Mouse (Mus musculus): ENCODE measurements at regions not wholly inside any gene's neighbourhood (a gene's known extent, or its start where the extent isn't known, plus 50 kb on each side); places are given as distances from the start of the nearest gene placed in this dataset.

GRCm38 (mm10) chr9:49989464-49990271 is 190.9 kb upstream of the Ncam1 start:
- no peak overlapping the region for H3K4me3 ChIP-seq (replicated peaks in 1 of 3; ENCODE audit: low read depth in 2 of 3, low read length in 2 of 3, poor library complexity in 1 of 3)
- TF ChIP-seq BHLHE40 (IDR thresholded peaks at IDR 0.05; ENCODE audit: low read depth, low read length) (no peak), IRF4 (IDR thresholded peaks at IDR 0.05; ENCODE audit: low read depth, low read length) (no peak), E2F4 (IDR thresholded peaks at IDR 0.05; ENCODE audit: insufficient replicate concordance, low read depth, low read length) (no peak), EP300 (IDR thresholded peaks at IDR 0.05; ENCODE audit: low read length) (no peak), RCOR1 (conservative IDR thresholded peaks at IDR 0.05; ENCODE audit: low read depth, low read length) (no peak), ZC3H11A (IDR thresholded peaks at IDR 0.05; ENCODE audit: low read depth, low read length) (no peak), TCF12 (IDR thresholded peaks at IDR 0.05; ENCODE audit: low read depth, low read length) (no peak), MXI1 (IDR thresholded peaks at IDR 0.05; ENCODE audit: low read depth, low read length) (no peak)
- H3K27ac ChIP-seq (ENCODE audit: insufficient read depth, low read depth): no peak overlapping the region
- no peaks in the 10 kb centered on the region for H3K79me2 ChIP-seq (replicated peaks; ENCODE audit: control insufficient read depth, extremely low read depth, insufficient read depth, poor library complexity, severe bottlenecking)
- no peaks in the 10 kb centered on the region for H3K27me3 ChIP-seq (replicated peaks)
- in situ Hi-C loops (cut with MboI; ENCODE audit: low pct_ligation_motif_present, low pct_unique_long_range_greater_than_20kb, low sequenced_read_pairs): no loop called here
- no peaks in the 10 kb centered on the region for H3K4me1 ChIP-seq (ENCODE audit: control insufficient read depth in 1 of 2, insufficient read depth in 2 of 2)
- H3K4me2 ChIP-seq (ENCODE audit: insufficient read depth, low read depth, poor library complexity, severe bottlenecking): no peak overlapping the region
- H3K36me3 ChIP-seq (replicated peaks in 1 of 2; ENCODE audit: control insufficient read depth in 1 of 2, insufficient read depth in 1 of 2, low read length in 1 of 2): no peaks in the 10 kb centered on the region
- dilution Hi-C loops (cut with MboI; ENCODE audit: extremely low pct_ligation_motif_present, extremely low pct_unique_long_range_greater_than_20kb, low sequenced_read_pairs): no loop called here
- H3K9ac ChIP-seq (ENCODE audit: insufficient read depth, low read depth): no peak overlapping the region
- no peaks in the 10 kb centered on the region for H3K9me3 ChIP-seq (replicated peaks; ENCODE audit: low read length)
- DNase-seq (ENCODE audit: extremely low read depth): no peak

GRCm38 (mm10) chr9:49988064-49988463 is 189.3 kb upstream of the Ncam1 start:
- Histone ChIP-seq H3K4me2 (ENCODE audit: insufficient read depth, low read depth, poor library complexity, severe bottlenecking) (no peak overlapping the region), H3K9me3 (replicated peaks; ENCODE audit: low read length) (no peaks in the 10 kb centered on the region), H3K27ac (ENCODE audit: insufficient read depth, low read depth) (no peak overlapping the region), H3K4me3 (replicated peaks in 1 of 3; ENCODE audit: low read depth in 2 of 3, low read length in 2 of 3, poor library complexity in 1 of 3) (no peak overlapping the region), H3K79me2 (replicated peaks; ENCODE audit: control insufficient read depth, extremely low read depth, insufficient read depth, poor library complexity, severe bottlenecking) (no peaks in the 10 kb centered on the region), H3K4me1 (ENCODE audit: control insufficient read depth in 1 of 2, insufficient read depth in 2 of 2) (no peaks in the 10 kb centered on the region), H3K9ac (ENCODE audit: insufficient read depth, low read depth) (no peak overlapping the region), H3K36me3 (replicated peaks in 1 of 2; ENCODE audit: control insufficient read depth in 1 of 2, insufficient read depth in 1 of 2, low read length in 1 of 2) (no peaks in the 10 kb centered on the region), H3K27me3 (replicated peaks) (no peaks in the 10 kb centered on the region)
- dilution Hi-C loops (cut with MboI; ENCODE audit: extremely low pct_ligation_motif_present, extremely low pct_unique_long_range_greater_than_20kb, low sequenced_read_pairs): no loop called here
- in situ Hi-C loops (cut with MboI; ENCODE audit: low pct_ligation_motif_present, low pct_unique_long_range_greater_than_20kb, low sequenced_read_pairs): no loop called here
- DNase-seq (ENCODE audit: extremely low read depth): no peak
- TF ChIP-seq ZMIZ1 (IDR thresholded peaks at IDR 0.05; ENCODE audit: low read depth, low read length) (no peak), GABPA (IDR thresholded peaks at IDR 0.05; ENCODE audit: insufficient replicate concordance, low read depth, low read length) (no peak), ZKSCAN1 (IDR thresholded peaks at IDR 0.05; ENCODE audit: borderline replicate concordance, low read depth, low read length) (no peak), NELFE (IDR thresholded peaks at IDR 0.05; ENCODE audit: low read depth, low read length) (no peak), SMC3 (IDR thresholded peaks at IDR 0.05; ENCODE audit: low read depth, low read length) (no peak), HCFC1 (IDR thresholded peaks at IDR 0.05; ENCODE audit: low read depth, low read length) (no peak), MAZ (IDR thresholded peaks at IDR 0.05; ENCODE audit: low read depth, low read length) (no peak), TBP (conservative IDR thresholded peaks at IDR 0.05; ENCODE audit: low read depth, low read length) (no peak), ETS1 (conservative IDR thresholded peaks at IDR 0.05; ENCODE audit: low read depth, low read length) (no peak), POLR2A (IDR thresholded peaks at IDR 0.05; ENCODE audit: low read depth, low read length) (no peak), E2F4 (IDR thresholded peaks at IDR 0.05; ENCODE audit: insufficient replicate concordance, low read depth, low read length) (no peak), IRF4 (IDR thresholded peaks at IDR 0.05; ENCODE audit: low read depth, low read length) (no peak), USF1 (IDR thresholded peaks at IDR 0.05; ENCODE audit: low read depth, low read length) (no peak)

All from CH12.LX (cell line).